Mouse (Mus musculus) ES-E14 (cell line): ENCODE measurements around the gene Sacm1l.

Source experiments
- CHD2 ChIP-seq: IDR thresholded peaks from 2 replicates; pipeline ENCODE4 v1.6.1; 2014; ENCODE audit warnings: mild to moderate bottlenecking, low read depth, low read length, inconsistent platforms
- HCFC1 ChIP-seq: IDR thresholded peaks from 2 replicates; pipeline ENCODE4 v1.6.1; 2012; ENCODE audit warnings: low read length, inconsistent platforms, borderline replicate concordance; ENCODE audit not compliant: insufficient read depth
- MAFK ChIP-seq: IDR thresholded peaks from 2 replicates; pipeline ENCODE4 v1.6.1; 2014; ENCODE audit warnings: mild to moderate bottlenecking, low read depth, low read length, inconsistent platforms; ENCODE audit not compliant: insufficient read depth

DNA sequence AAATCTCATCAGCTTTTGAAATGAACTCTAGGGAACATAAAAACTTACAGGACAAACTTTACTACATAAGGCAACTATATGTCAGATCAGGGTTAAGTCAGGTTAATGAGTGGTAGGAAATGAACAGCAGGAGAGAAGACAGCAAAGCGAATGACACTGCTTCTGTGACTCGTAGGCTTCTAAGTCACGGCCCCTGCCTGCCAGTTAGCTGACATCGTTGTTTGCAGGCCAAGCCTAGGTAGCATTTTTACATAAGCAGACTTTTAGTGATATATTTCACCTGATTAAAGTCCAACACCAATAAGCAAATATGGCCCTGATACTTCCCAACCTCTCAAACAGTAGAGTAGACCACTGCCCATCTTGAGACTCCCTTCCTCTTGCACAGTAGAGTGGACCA, 8.6 kb downstream of the Sacm1l start:
- TF ChIP-seq MAFK, result no peak
- TF ChIP-seq HCFC1, result no peak
- no peak for TF ChIP-seq CHD2
